Mouse (Mus musculus) brain, adult 2 months (tissue): ENCODE data around the gene Pgs1.

Experiments used
- DNase-seq: peaks from one replicate; pipeline ENCODE4 v3.0.0; 2011; ENCODE audit warnings: low read depth, low spot score

The Pgs1 gene

GRCm38 (mm10) chr11:117976081-117976582 lies 10.0 kb upstream of the Pgs1 start:
- DNase-seq, result peak; percentile 71

- DNase-seq, result no peak
Observed at GRCm38 (mm10) chr11:117977694-117978360, 8.3 kb upstream of the Pgs1 start.

- DNase-seq, result no peak
Observed at GRCm38 (mm10) chr11:117979388-117979787, 6.7 kb upstream of the Pgs1 start.

DNA sequence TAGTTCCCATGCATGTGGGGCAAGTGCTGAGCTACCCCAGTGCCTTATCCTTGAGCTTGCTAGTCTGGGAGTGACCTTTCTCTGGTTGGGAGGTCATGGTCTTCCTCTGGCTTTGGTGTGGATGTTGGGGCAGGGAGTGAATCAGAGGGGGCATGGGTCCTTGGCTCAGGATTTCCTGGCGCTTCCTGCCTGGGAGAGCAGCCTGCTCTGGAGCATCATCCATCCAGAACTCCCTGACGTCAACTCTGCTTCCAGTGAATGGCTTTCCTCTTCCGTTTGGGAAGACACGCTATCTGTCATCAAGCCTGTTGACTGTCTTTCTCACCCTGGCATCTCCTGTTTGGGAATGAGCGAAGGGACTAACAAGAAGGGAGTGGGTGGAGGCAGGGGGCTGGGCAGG lies 3.7 kb upstream of the Pgs1 start:
- DNase-seq, result no peak

- peak; percentile 68 for DNase-seq
Observed at GRCm38 (mm10) chr11:117983770-117984169, 2.3 kb upstream of the Pgs1 start.

DNA sequence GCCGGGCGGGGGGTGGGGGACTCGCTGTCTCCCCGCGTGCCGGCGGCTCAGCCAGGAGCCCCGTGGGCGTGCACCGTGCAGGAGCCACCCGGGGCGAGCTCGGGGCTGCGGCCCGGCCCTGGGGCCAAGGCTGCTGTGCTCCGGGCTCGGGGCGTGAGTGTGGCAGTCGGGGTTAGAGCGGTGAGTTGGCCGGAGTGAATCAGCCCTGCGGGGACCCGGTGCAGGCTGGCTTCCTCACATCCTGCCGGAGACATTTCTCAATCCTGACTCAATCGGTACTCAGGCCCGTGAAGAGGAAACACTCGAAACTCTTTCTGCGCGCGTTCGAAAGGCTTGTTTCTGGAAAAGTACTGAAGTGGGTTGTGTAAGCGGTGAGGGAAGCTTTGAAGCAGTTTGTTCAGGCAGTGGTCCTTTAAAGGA lies 950 bp downstream of the Pgs1 start:
- peak; percentile 35 for DNase-seq

GRCm38 (mm10) chr11:117987968-117988367 lies 1.9 kb downstream of the Pgs1 start:
- no peak for DNase-seq

GRCm38 (mm10) chr11:117989241-117989640 lies 3.1 kb downstream of the Pgs1 start:
- no peak for DNase-seq

DNA sequence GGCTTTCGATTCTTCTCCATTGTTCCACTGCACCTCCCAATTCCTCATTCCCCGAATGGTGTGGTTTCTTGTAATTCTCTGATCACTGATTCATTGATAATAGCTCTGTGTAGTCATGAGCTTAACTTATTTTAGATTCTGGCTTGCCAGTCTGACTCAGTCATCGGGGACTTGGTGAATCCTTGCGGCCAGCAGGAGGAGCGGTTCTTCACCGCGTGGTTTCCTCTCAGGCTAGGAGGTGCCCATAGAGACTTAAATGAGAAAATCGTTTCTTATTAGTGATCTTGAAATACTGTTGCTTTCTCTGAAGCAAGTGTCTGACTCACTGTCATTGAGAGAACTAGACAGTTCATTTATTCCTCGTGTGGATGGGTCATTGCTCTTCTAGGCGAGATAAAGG lies 3.8 kb downstream of the Pgs1 start:
- peak; percentile 64 for DNase-seq

- DNase-seq, result peak; percentile 66
Observed at GRCm38 (mm10) chr11:117991502-117992470, 5.7 kb downstream of the Pgs1 start.

DNA sequence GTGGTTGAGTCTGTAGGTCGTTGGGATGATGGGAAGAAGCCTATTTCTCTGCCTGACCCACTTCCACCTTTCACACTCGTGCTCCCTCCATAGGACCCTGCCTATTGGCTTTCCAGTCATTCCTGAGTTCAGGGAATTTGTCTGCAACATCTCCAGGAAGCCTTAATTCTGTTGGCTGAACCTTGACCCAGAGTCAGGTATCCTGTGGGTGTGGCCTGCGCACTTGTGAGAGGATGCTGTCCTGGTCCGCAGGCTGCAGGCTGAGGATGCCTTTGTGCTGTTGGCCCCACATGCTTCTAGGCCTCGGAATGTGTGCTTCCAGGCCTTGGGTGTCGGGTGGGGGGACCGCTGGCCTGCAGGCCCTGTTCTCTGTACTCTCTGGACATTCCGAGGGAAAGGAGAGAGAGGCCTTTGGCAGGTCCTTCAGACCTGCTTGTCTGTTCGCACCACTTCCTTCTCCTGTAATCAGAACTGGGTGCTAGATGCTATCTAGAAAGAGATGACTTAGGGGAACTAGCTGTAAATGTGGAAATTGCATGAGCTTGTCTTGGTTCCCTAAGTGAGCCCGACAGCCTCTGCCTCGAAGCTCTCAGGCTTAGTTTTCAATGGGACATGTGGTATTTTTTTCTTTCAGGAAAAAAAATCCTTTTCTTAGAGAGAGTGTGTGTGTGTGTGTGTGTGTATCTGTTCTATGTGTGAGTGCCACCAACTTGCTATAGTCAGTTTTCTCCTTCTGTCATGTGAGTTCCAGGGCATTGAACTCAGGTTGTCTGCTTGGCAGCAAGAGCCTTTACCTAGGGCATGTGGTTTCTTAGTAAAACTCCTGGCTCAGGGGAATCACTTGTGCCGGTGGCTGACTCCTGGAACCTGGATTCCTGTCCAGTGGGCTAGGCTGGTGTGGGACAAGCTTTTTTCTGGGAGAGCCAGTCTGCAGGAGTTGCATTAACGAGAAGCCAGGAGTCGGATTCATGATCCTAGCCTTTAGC lies 7.4 kb downstream of the Pgs1 start:
- DNase-seq, result peak; percentile 27

GRCm38 (mm10) chr11:117994250-117995057 lies 8.4 kb downstream of the Pgs1 start:
- peak; percentile 59 for DNase-seq

- no peak for DNase-seq
Observed at GRCm38 (mm10) chr11:117995255-117995654, 9.2 kb downstream of the Pgs1 start.

- DNase-seq, result no peak
Observed at GRCm38 (mm10) chr11:117995661-117996060, 9.6 kb downstream of the Pgs1 start.

- peak; percentile 47 for DNase-seq
Observed at GRCm38 (mm10) chr11:117996066-117996465, 10.0 kb downstream of the Pgs1 start.

- no peak for DNase-seq
Observed at GRCm38 (mm10) chr11:117997085-117997484, 11.0 kb downstream of the Pgs1 start.

- DNase-seq, result no peak
Observed at GRCm38 (mm10) chr11:117998356-117998755, 12.3 kb downstream of the Pgs1 start.

DNA sequence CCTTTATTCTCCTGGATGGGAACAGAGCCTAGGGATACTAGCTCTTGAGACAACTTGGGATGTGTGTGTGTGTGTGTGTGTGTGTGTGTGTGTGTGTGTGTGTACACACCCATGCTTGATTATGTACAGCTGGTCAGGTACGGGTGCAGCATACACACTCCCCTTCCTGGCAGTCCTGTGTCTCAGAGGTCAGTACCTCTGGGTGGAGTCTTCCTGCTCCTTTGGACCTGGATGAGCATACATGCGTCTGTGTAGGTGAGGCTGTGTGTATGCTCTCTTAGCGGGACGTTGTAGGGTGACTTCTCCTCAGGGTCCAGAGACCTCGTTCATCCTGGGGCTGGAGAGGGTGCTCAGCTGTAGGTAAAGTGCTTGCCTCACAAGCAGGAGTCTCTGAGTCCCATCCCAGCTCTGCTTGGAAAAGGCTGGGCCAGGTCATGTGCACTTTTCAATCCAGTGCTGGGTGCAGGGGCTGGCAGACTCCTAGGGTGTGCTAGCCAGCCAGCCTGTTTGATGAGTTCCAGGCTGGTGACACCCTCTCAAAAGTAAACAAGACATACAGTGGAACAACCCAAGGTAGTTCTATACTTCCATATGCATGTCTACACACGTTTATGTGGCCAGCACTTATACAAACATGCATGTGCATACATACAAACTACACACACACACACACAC lies 13.3 kb downstream of the Pgs1 start:
- DNase-seq, result no peak

- DNase-seq, result no peak
Observed at GRCm38 (mm10) chr11:118000083-118000482, 14.0 kb downstream of the Pgs1 start.
